Mouse (Mus musculus): ENCODE measurements around the gene Igll1.
A peak's percentile ranks its signal among the peaks of the same experiment; 100 is the strongest.

The Igll1 gene

DNA sequence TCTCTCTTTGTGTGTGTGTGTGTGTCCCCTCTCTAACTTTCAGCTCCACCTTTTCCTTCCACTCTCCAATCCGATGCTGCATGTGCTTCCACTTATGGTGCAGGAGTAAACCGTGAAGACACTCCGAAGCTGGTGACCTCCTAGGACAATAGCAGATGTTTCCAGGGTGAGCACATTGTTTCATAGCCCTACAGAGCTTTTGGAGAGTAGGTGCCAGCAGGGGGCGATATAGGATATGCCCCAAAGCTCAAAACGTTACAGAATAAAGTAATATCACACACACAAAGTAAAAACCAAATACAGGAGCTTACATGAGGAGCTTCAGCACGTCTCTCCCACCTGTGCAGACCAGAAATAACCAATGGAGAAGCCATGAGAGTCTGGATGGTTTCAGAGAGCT, 8.9 kb downstream of the Igll1 start:
- no peak for DNase-seq (ENCODE audit: low spot score in 2 of 2)

DNA sequence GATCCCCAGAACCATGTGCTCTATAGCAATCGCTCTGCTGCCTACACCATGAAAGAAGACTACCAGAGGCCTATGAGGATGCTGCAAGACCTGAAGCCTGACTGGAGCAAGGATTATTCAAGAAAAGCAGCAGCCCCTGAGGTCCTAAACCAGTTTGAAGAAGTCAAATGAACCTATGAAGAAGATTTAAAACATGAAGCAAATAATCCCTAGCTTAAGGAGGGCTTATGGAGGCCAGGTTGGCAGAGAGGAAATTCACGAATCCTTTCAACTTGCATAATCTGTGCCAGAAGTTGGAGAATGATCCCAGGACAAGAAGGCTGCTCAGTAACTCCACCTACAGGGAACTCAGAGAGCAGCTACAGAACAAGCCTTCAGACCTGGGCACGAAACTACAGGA, 11.4 kb downstream of the Igll1 start:
- no peak for DNase-seq (ENCODE audit: low spot score in 2 of 2)

GRCm38 (mm10) chr16:16849196-16849595, 14.6 kb downstream of the Igll1 start:
- no peak for DNase-seq (ENCODE audit: low spot score in 2 of 2)

DNA sequence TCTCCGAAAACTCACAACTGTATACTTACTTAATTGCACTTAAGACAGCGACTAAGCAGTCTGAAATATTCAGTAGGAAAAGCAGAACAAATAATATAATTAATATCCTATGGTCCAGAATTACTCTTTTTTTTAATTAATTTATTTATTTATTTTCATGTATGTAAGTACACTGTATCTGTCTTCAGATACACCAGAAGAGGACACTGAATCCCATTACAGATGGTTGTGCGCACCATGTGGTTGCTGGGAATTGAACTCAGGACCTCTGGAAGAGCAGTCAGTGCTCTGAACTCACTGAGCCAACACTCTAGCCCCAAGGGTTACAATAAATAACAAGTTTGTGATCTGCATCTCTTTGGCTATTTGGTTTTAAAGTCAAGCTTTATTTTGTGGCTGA, 34.1 kb downstream of the Igll1 start:
- DNase-seq (ENCODE audit: low spot score in 2 of 2) = no peak

- peak in 1 of 2 experiments; percentile 37 for DNase-seq (ENCODE audit: low spot score in 2 of 2)
These were observed 34.8 kb downstream of the Igll1 start, which contains the start of gene Spag6l for GRCm38 (mm10) chr16:16828757-16829615. TSS of gene Spag6l (minus strand) at chr16:16829456.

DNA sequence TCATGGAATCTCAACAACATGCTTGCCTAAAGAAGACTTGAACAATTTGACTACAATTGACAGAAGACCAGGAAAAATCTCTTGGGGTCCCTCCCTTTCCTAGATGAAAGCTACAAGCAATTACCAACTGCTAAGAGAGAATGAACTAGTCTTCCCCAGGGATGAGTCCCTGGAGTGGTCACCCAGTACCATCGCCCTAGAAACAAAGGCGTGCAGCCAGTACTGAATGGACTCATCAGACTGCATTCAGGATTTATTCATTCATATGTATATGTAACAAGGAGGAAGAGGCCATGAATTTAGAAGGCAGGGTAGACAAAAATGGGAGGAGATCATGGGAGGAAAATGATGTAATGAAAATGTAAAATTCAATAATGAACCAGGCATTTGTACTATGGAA, 37.6 kb downstream of the Igll1 start:
- no peak for DNase-seq (ENCODE audit: low spot score in 2 of 2)

DNA sequence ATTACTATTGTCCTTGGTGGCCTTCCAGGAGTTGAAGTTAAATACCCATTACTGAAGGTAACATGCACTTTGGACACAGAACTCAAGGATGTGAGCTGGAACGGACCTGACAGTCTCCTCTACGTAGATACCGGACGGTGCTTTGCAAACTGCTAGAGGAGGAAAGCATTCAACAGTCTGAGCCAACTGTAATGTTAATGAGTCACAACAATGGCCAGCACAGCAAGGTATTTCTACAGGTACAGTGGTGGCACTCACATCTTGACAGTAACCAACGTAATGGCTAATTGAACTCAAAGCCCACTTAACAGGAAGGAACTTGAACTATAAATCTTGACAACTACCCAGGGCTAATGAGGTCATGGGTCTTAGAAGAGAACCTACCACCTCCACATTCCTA, 38.3 kb downstream of the Igll1 start:
- DNase-seq (ENCODE audit: low spot score in 2 of 2) = no peak
